In genomic region chr10:24569691-24570420, GRCm38 (mm10) we compare ENCODE assay signal across 14 mouse cellular contexts. TPM values are rescaled to one million over a fixed set of nuclear protein-coding genes. Genes with fewer than 3 reads are reported as not detected.
DNase-seq lines count a peak whose midpoint lies in the region; ATAC-seq and TF ChIP-seq lines count a peak whose summit lies in the region.
"Had no signal": no experiment of that assay in that cellular context is flagged by ENCODE, and none has a peak within 500 bp of the region (broad histone marks: within the 10 kb centered on the region; RNA-seq: fewer than 3 reads in every experiment).

No protein-coding gene starts in this region.

- peak; percentile 3 for DNase-seq in adrenal gland, postnatal 10 days
- DNase-seq in adrenal gland, adult (ENCODE audit: inconsistent age in 2 of 2, low spot score in 1 of 2) = no peak
- peak; percentile 66 for DNase-seq in intestine, embryonic 14.5 days (ENCODE audit: low spot score)
- peak; percentile 62 for DNase-seq in lung, postnatal 0 days (ENCODE audit: low spot score)
- DNase-seq in lung, postnatal 25 days (ENCODE audit: low spot score) = no peak
- no peak for DNase-seq in stomach, postnatal 0 days (ENCODE audit: low spot score)
- no peak for DNase-seq in right cerebral cortex, adult 18-20 months
- DNase-seq: cerebellum, adult 9-11 months; lung, adult 18-20 months; spleen, adult 18-20 months had no signal

- no peaks in the 10 kb centered on the region for H3K27me3 ChIP-seq in intestine, embryonic 14.5 days (replicated peaks; ENCODE audit: control insufficient read depth, insufficient read depth, low read length)
- H3K27me3 ChIP-seq in intestine, postnatal 0 days (replicated peaks; ENCODE audit: control insufficient read depth, insufficient read depth, low read length) = no peaks in the 10 kb centered on the region
- no peaks in the 10 kb centered on the region for H3K27me3 ChIP-seq in lung, postnatal 0 days (replicated peaks; ENCODE audit: insufficient read depth, low read length)
- H3K27me3 ChIP-seq in stomach, postnatal 0 days (ENCODE audit: control insufficient read depth, insufficient read depth, low read length) = no peaks in the 10 kb centered on the region
- H3K27me3 ChIP-seq: Patski had no signal

- H3K27ac ChIP-seq in intestine, embryonic 14.5 days (ENCODE audit: low read depth) = peak overlapping the region; percentile 87
- no peak overlapping the region for H3K27ac ChIP-seq in intestine, postnatal 0 days (ENCODE audit: low read depth, low read length)
- H3K27ac ChIP-seq in lung, postnatal 0 days (ENCODE audit: low read length) = peak overlapping the region; percentile 20; the same call in 1 of the 2 replicates
- peak overlapping the region; percentile 69 for H3K27ac ChIP-seq in stomach, postnatal 0 days (replicated peaks)

- H3K9me3 ChIP-seq in intestine, embryonic 14.5 days (ENCODE audit: control insufficient read depth, low read length) = no peaks in the 10 kb centered on the region
- H3K9me3 ChIP-seq in intestine, postnatal 0 days (ENCODE audit: control insufficient read depth) = no peaks in the 10 kb centered on the region
- no peaks in the 10 kb centered on the region for H3K9me3 ChIP-seq in lung, postnatal 0 days (ENCODE audit: low read length)
- H3K9me3 ChIP-seq in stomach, postnatal 0 days (ENCODE audit: control insufficient read depth, low read length) = no peaks in the 10 kb centered on the region

- H3K4me3 ChIP-seq in intestine, embryonic 14.5 days (ENCODE audit: low read depth, low read length) = no peak overlapping the region
- no peak overlapping the region for H3K4me3 ChIP-seq in intestine, postnatal 0 days (ENCODE audit: low read depth, low read length)
- no peak overlapping the region for H3K4me3 ChIP-seq in lung, postnatal 0 days (ENCODE audit: low read depth, low read length)
- H3K4me3 ChIP-seq in stomach, postnatal 0 days (ENCODE audit: low read depth, low read length) = no peak overlapping the region

- no peak for TF ChIP-seq CTCF in intestine, postnatal 0 days (IDR thresholded peaks at IDR 0.05; ENCODE audit: low read depth)
- no peak for TF ChIP-seq CTCF in lung, postnatal 0 days (IDR thresholded peaks at IDR 0.05)
- TF ChIP-seq CTCF in stomach, postnatal 0 days (IDR thresholded peaks at IDR 0.05; ENCODE audit: low read depth) = no peak

- no peak overlapping the region for H3K4me2 ChIP-seq in intestine, embryonic 14.5 days (ENCODE audit: low read length)
- no peak overlapping the region for H3K4me2 ChIP-seq in intestine, postnatal 0 days (replicated peaks; ENCODE audit: low read depth)
- no peak overlapping the region for H3K4me2 ChIP-seq in lung, postnatal 0 days (replicated peaks; ENCODE audit: low read depth, low read length)
- H3K4me2 ChIP-seq in stomach, postnatal 0 days (replicated peaks; ENCODE audit: low read depth) = no peak overlapping the region
- H3K4me2 ChIP-seq: midbrain, embryonic 11.5 days had no signal

- H3K9ac ChIP-seq in intestine, embryonic 14.5 days (ENCODE audit: low read length) = no peak overlapping the region
- H3K9ac ChIP-seq in intestine, postnatal 0 days (ENCODE audit: low read depth, low read length) = no peak overlapping the region
- no peak overlapping the region for H3K9ac ChIP-seq in lung, postnatal 0 days (replicated peaks; ENCODE audit: low read depth)
- no peak overlapping the region for H3K9ac ChIP-seq in stomach, postnatal 0 days (ENCODE audit: low read length)

- 40% methylated on average over 2 of the region's 2 CpGs for WGBS in intestine, embryonic 14.5 days
- 60% methylated on average over 2 of the region's 2 CpGs for WGBS in intestine, postnatal 0 days
- WGBS in lung, postnatal 0 days = 50% methylated on average over 2 of the region's 2 CpGs
- WGBS in stomach, postnatal 0 days = 62% methylated on average over 2 of the region's 2 CpGs

- peak; percentile 74 for ATAC-seq in intestine, embryonic 14.5 days (replicated peaks; ENCODE audit: low FRiP score, low TSS enrichment, low read depth)
- ATAC-seq in intestine, postnatal 0 days = no peak
- ATAC-seq in lung, postnatal 0 days = no peak
- ATAC-seq in stomach, postnatal 0 days (ENCODE audit: low FRiP score, low TSS enrichment) = peak; percentile 47; the same call in 1 of the 2 replicates
- ATAC-seq: Patski had no signal

- H3K36me3 ChIP-seq in intestine, embryonic 14.5 days (ENCODE audit: control insufficient read depth, insufficient read depth, low read length) = no peaks in the 10 kb centered on the region
- no peaks in the 10 kb centered on the region for H3K36me3 ChIP-seq in intestine, postnatal 0 days (ENCODE audit: control insufficient read depth, insufficient read depth)
- no peaks in the 10 kb centered on the region for H3K36me3 ChIP-seq in lung, postnatal 0 days (ENCODE audit: insufficient read depth, low read length)
- H3K36me3 ChIP-seq in stomach, postnatal 0 days (ENCODE audit: control insufficient read depth, insufficient read depth, low read length) = no peaks in the 10 kb centered on the region

- TF ChIP-seq EP300 in lung, postnatal 0 days (IDR thresholded peaks at IDR 0.05) = no peak
- TF ChIP-seq EP300 in stomach, postnatal 0 days (optimal IDR thresholded peaks at IDR 0.05) = peak; percentile 25

- H3K4me1 ChIP-seq in intestine, embryonic 14.5 days (replicated peaks; ENCODE audit: control insufficient read depth, insufficient read depth, low read length) = peaks cover 26% of the 10 kb centered on the region
- H3K4me1 ChIP-seq in intestine, postnatal 0 days (replicated peaks; ENCODE audit: control insufficient read depth, insufficient read depth, low read length) = no peaks in the 10 kb centered on the region
- peaks cover 4% of the 10 kb centered on the region; the same call in 1 of the 2 replicates for H3K4me1 ChIP-seq in lung, postnatal 0 days (ENCODE audit: insufficient read depth, low read depth, low read length)
- H3K4me1 ChIP-seq in stomach, postnatal 0 days (replicated peaks; ENCODE audit: control insufficient read depth, insufficient read depth) = no peaks in the 10 kb centered on the region

RNA-seq across cellular contexts. Expression of gene Ccn2, which starts 25.4 kb away (rescaled TPM):
- 10 to 100 TPM; 20.5 to 47.0 TPM for total RNA-seq in adrenal gland, postnatal 10 days (2021)
- 11.5 and 14.7 TPM in 2 replicates for polyA plus RNA-seq in intestine, embryonic 14.5 days (2014; fragmentation: Nextera tagmentation; extraction: Ambion mirVana)
- polyA plus RNA-seq in intestine, postnatal 0 days (2015; fragmentation: Nextera tagmentation; extraction: Ambion mirVana) = 7.8 and 10.2 TPM in 2 replicates
- 54.8 and 71.1 TPM in 2 replicates for polyA plus RNA-seq in lung, postnatal 0 days (2015; fragmentation: Nextera tagmentation; extraction: Ambion mirVana)
- polyA plus RNA-seq in stomach, postnatal 0 days (2015; fragmentation: Nextera tagmentation; extraction: Ambion mirVana) = 19.6 and 19.7 TPM in 2 replicates
- total RNA-seq: neutrophil, adult 5-6 weeks had no signal

Comparison
In these comparisons a context has a peak if more than half of its experiments do, and no peak if none do; other contexts are left out.
1. DNase-seq: peak in adrenal gland, postnatal 10 days (single experiment), intestine, embryonic 14.5 days (single experiment) and lung, postnatal 0 days (single experiment); none in adrenal gland, adult (0 of 2), lung, postnatal 25 days (single experiment), stomach, postnatal 0 days (single experiment) and right cerebral cortex, adult 18-20 months (single experiment).
2. ATAC-seq: peak in intestine, embryonic 14.5 days (single experiment) and stomach, postnatal 0 days (single experiment); none in intestine, postnatal 0 days (single experiment) and lung, postnatal 0 days (single experiment).